27 mouse cellular contexts compared by ENCODE assay signal in the genomic region with DNA sequence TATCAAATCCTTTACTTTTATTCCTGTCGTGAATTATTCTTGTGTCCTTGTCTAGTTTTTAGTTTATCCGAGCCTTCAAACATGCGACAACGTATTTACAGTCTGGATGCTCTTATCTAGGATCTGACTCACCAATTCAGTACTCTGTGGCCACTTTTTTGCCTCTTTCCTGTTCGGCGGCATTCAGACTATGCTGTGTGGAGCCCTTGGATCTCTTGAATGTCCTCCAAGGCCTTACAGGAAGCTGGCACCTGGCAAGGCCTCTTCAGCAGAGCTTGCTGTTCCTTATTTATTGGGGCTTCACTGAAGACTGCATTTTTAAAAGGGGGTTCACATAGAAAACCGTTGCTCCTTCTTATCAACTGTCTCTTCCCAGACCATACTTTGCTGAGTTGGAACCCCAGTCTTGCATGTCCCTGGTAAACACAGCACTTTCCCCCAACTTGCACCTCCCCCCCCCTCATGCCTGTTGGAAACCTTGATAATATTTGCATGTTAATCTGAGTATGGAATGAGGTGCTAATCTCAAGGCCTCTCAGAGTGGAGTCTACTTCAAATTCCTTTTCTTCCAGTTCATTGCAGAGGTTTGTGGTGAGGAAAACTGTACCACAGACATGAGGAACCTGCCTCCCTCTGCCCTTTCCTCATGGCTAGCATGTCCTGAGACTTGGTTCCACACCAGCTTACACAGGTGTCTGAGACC. TPM values are rescaled to one million over a fixed set of nuclear protein-coding genes. Genes with fewer than 3 reads are reported as not detected.
DNase-seq lines count a peak whose midpoint lies in the region; ATAC-seq and TF ChIP-seq lines count a peak whose summit lies in the region.
"Had no signal": no experiment of that assay in that cellular context is flagged by ENCODE, and none has a peak within 500 bp of the region (broad histone marks: within the 10 kb centered on the region; RNA-seq: fewer than 3 reads in every experiment).

No protein-coding gene starts in this region.

- H3K4me3 ChIP-seq in kidney, embryonic 16.5 days (ENCODE audit: low read length): no peak overlapping the region
- no peak overlapping the region for H3K4me3 ChIP-seq in lung, embryonic 14.5 days (ENCODE audit: low read depth, low read length)
- H3K4me3 ChIP-seq: embryonic facial prominence, embryonic 12.5 days; gastrocnemius, adult 2 months; heart, embryonic 10.5 days; myocyte; neural tube, embryonic 13.5 days had no signal

- no peaks in the 10 kb centered on the region for H3K36me3 ChIP-seq in kidney, embryonic 16.5 days (ENCODE audit: insufficient read depth, low read length)
- no peaks in the 10 kb centered on the region for H3K36me3 ChIP-seq in lung, embryonic 14.5 days (ENCODE audit: insufficient read depth)
- H3K36me3 ChIP-seq: embryonic facial prominence, embryonic 12.5 days; G1E; heart, embryonic 10.5 days; neural tube, embryonic 13.5 days had no signal

- ATAC-seq in kidney, embryonic 16.5 days (ENCODE audit: low FRiP score, low TSS enrichment): no peak
- ATAC-seq in lung, embryonic 14.5 days (ENCODE audit: insufficient read depth): no peak; the same call in 1 of the 2 replicates
- ATAC-seq: forebrain, embryonic 14.5 days; hindbrain, embryonic 16.5 days; intestine, postnatal 0 days; midbrain, embryonic 16.5 days; Patski had no signal

- 76% methylated on average over 7 of the region's 7 CpGs for WGBS in kidney, embryonic 16.5 days
- 48% methylated on average over 7 of the region's 7 CpGs for WGBS in lung, embryonic 14.5 days

- TF ChIP-seq CTCF in lung, embryonic 14.5 days (IDR thresholded peaks at IDR 0.05; ENCODE audit: low read depth): no peak

- H3K27ac ChIP-seq in kidney, embryonic 16.5 days (ENCODE audit: low read length): peak overlapping the region; percentile 35
- H3K27ac ChIP-seq in lung, embryonic 14.5 days (ENCODE audit: low read depth): peak overlapping the region; percentile 75
- H3K27ac ChIP-seq: embryonic facial prominence, embryonic 12.5 days; gastrocnemius, adult 2 months; heart, embryonic 10.5 days; kidney, postnatal 0 days; macrophage; neural tube, embryonic 13.5 days had no signal

- DNase-seq in kidney, postnatal 10 days: no peak
- peak; percentile 49 for DNase-seq in adrenal gland, postnatal 10 days
- peak; percentile 42 for DNase-seq in lung, embryonic 14.5 days
- peak; percentile 83 for DNase-seq in lung, postnatal 25 days (ENCODE audit: low spot score)
- no peak for DNase-seq in cerebellum, adult 18-20 months
- DNase-seq in embryo, embryonic 10 days (ENCODE audit: low spot score): no peak
- DNase-seq in left cerebral cortex, postnatal 10 days (ENCODE audit: extremely low spot score in 1 of 2, low spot score in 2 of 2): no peak
- DNase-seq: B cell, adult 2 months; cerebellum, adult 11-12 months; gastrocnemius, adult 2 months; right cerebral cortex, adult 18-20 months; right cerebral cortex, postnatal 4 days; thymus, postnatal 4 days had no signal

- H3K27me3 ChIP-seq in kidney, embryonic 16.5 days (ENCODE audit: insufficient read depth, low read length): no peaks in the 10 kb centered on the region
- no peaks in the 10 kb centered on the region for H3K27me3 ChIP-seq in lung, embryonic 14.5 days (ENCODE audit: insufficient read depth, low read length)
- H3K27me3 ChIP-seq: CH12.LX; embryonic facial prominence, embryonic 12.5 days; neural tube, embryonic 13.5 days; Patski had no signal

- intact Hi-C loops in left cerebral cortex, postnatal 10 days (cut with DNase I): no loop called here

- no peaks in the 10 kb centered on the region for H3K9me3 ChIP-seq in kidney, embryonic 16.5 days (ENCODE audit: low read length)
- H3K9me3 ChIP-seq in lung, embryonic 14.5 days (ENCODE audit: low read depth, low read length): no peaks in the 10 kb centered on the region
- H3K9me3 ChIP-seq: embryonic facial prominence, embryonic 12.5 days; G1E; heart, embryonic 10.5 days; neural tube, embryonic 13.5 days had no signal

- 0 out of 2 replicates have a peak, but pooled peaks cover 5% of the 10 kb centered on the region for H3K4me1 ChIP-seq in kidney, embryonic 16.5 days (ENCODE audit: insufficient read depth, low read length)
- H3K4me1 ChIP-seq in lung, embryonic 14.5 days (ENCODE audit: insufficient read depth): 0 out of 2 replicates have a peak, but pooled peaks cover 8% of the 10 kb centered on the region
- H3K4me1 ChIP-seq: embryonic facial prominence, embryonic 12.5 days; neural tube, embryonic 13.5 days had no signal

- H3K9ac ChIP-seq in kidney, embryonic 16.5 days (replicated peaks; ENCODE audit: low read length): no peak overlapping the region
- H3K9ac ChIP-seq in lung, embryonic 14.5 days: no peak overlapping the region
- H3K9ac ChIP-seq: embryonic facial prominence, embryonic 12.5 days; neural tube, embryonic 13.5 days had no signal

- no peak overlapping the region for H3K4me2 ChIP-seq in kidney, embryonic 16.5 days (replicated peaks; ENCODE audit: low read depth, low read length)
- H3K4me2 ChIP-seq in lung, embryonic 14.5 days: no peak overlapping the region
- H3K4me2 ChIP-seq: embryonic facial prominence, embryonic 12.5 days; neural tube, embryonic 13.5 days had no signal

RNA-seq across cellular contexts. Expression of a gene that starts 18.6 kb away (rescaled TPM):
- 6.2 and 6.4 TPM in 2 replicates for polyA plus RNA-seq in kidney, embryonic 16.5 days (2015; fragmentation: Nextera tagmentation; extraction: Ambion mirVana)
- total RNA-seq in adrenal gland, postnatal 10 days (2021): 10 to 100 TPM; 14.5 to 17.6 TPM
- polyA plus RNA-seq in lung, embryonic 14.5 days (2014; fragmentation: Nextera tagmentation; extraction: Ambion mirVana): 10.5 and 11.1 TPM in 2 replicates
- 1 to 10 TPM; 2.6 to 2.9 TPM for total RNA-seq in left cerebral cortex, postnatal 10 days (2021)
- total RNA-seq: CH12.LX had no signal
- polyA plus RNA-seq: G1E, myocyte had no signal

Comparison
In these comparisons a context has a peak if more than half of its experiments do, and no peak if none do; other contexts are left out.
1. DNase-seq: peak in adrenal gland, postnatal 10 days (single experiment), lung, embryonic 14.5 days (single experiment) and lung, postnatal 25 days (single experiment); none in kidney, postnatal 10 days (single experiment), cerebellum, adult 18-20 months (0 of 2), embryo, embryonic 10 days (single experiment) and left cerebral cortex, postnatal 10 days (0 of 2).